Mouse (Mus musculus): Measurements from ENCODE around the gene Akna.

The Akna gene

GRCm38 (mm10) chr4:63409908-63410582 lies 6.9 kb upstream of the Akna start:
- DNase-seq (ENCODE audit: low read depth, low spot score) = peak; percentile 73

GRCm38 (mm10) chr4:63409317-63409907 lies 6.3 kb upstream of the Akna start:
- no peak for DNase-seq (ENCODE audit: low read depth, low spot score)

GRCm38 (mm10) chr4:63408649-63409048 lies 5.5 kb upstream of the Akna start:
- DNase-seq (ENCODE audit: low read depth, low spot score) = no peak

- DNase-seq (ENCODE audit: low read depth, low spot score) = no peak
These were observed 5.1 kb upstream of the Akna start for GRCm38 (mm10) chr4:63408247-63408646.

GRCm38 (mm10) chr4:63405683-63406082 lies 2.5 kb upstream of the Akna start:
- DNase-seq (ENCODE audit: low read depth, low spot score) = no peak

GRCm38 (mm10) chr4:63405051-63405450 lies 1.9 kb upstream of the Akna start:
- no peak for DNase-seq (ENCODE audit: low read depth, low spot score)

- DNase-seq (ENCODE audit: low read depth, low spot score) = peak; percentile 45
These were observed 1.1 kb upstream of the Akna start for GRCm38 (mm10) chr4:63404205-63404604.

GRCm38 (mm10) chr4:63402558-63402957 lies 596 bp downstream of the Akna start:
- no peak for DNase-seq (ENCODE audit: low read depth, low spot score)

GRCm38 (mm10) chr4:63402056-63402455 lies 1.1 kb downstream of the Akna start:
- no peak for DNase-seq (ENCODE audit: low read depth, low spot score)

GRCm38 (mm10) chr4:63401620-63402019 lies 1.5 kb downstream of the Akna start:
- DNase-seq (ENCODE audit: low read depth, low spot score) = no peak

GRCm38 (mm10) chr4:63400541-63401306 lies 2.4 kb downstream of the Akna start:
- no peak for DNase-seq (ENCODE audit: low read depth, low spot score)

GRCm38 (mm10) chr4:63399691-63400270 lies 3.4 kb downstream of the Akna start:
- DNase-seq (ENCODE audit: low read depth, low spot score) = peak; percentile 42

- DNase-seq (ENCODE audit: low read depth, low spot score) = peak; percentile 54
These were observed 4.1 kb downstream of the Akna start for GRCm38 (mm10) chr4:63398854-63399609.

- DNase-seq (ENCODE audit: low read depth, low spot score) = no peak
These were observed 5.1 kb downstream of the Akna start for GRCm38 (mm10) chr4:63397981-63398537.

GRCm38 (mm10) chr4:63391322-63391721 lies 11.8 kb downstream of the Akna start:
- no peak for DNase-seq (ENCODE audit: low read depth, low spot score)

GRCm38 (mm10) chr4:63389887-63390528 lies 13.1 kb downstream of the Akna start:
- DNase-seq (ENCODE audit: low read depth, low spot score) = no peak

GRCm38 (mm10) chr4:63389121-63389886 lies 13.8 kb downstream of the Akna start:
- no peak for DNase-seq (ENCODE audit: low read depth, low spot score)

GRCm38 (mm10) chr4:63388029-63388428 lies 15.1 kb downstream of the Akna start:
- no peak for DNase-seq (ENCODE audit: low read depth, low spot score)

- peak; percentile 64 for DNase-seq (ENCODE audit: low read depth, low spot score)
These were observed 17.4 kb downstream of the Akna start for GRCm38 (mm10) chr4:63385784-63386183.

- no peak for DNase-seq (ENCODE audit: low read depth, low spot score)
These were observed 17.9 kb downstream of the Akna start for GRCm38 (mm10) chr4:63385253-63385652.

All from skeletal muscle tissue, adult 2 months (tissue).